Mouse (Mus musculus) kidney, postnatal 25 days (tissue): ENCODE measurements around the gene Agtr1a.

Source experiments
- DNase-seq, 2 experiments: peaks; one replicate each; pipeline ENCODE4 v3.0.0; 2021; ENCODE audit warnings: mixed read lengths in 2 of 2

Gene Agtr1a

GRCm38 (mm10) chr13:30364097-30364625, 27.9 kb downstream of the Agtr1a start:
- DNase-seq = peak in 1 of 2 experiments; percentile 18

GRCm38 (mm10) chr13:30364780-30365179, 28.5 kb downstream of the Agtr1a start:
- no peak for DNase-seq

- peak; percentile 46 to 69 for DNase-seq
These were observed 29.1 kb downstream of the Agtr1a start for GRCm38 (mm10) chr13:30365378-30365777.

- DNase-seq = no peak
These were observed 31.9 kb downstream of the Agtr1a start for GRCm38 (mm10) chr13:30368116-30368515.

DNA sequence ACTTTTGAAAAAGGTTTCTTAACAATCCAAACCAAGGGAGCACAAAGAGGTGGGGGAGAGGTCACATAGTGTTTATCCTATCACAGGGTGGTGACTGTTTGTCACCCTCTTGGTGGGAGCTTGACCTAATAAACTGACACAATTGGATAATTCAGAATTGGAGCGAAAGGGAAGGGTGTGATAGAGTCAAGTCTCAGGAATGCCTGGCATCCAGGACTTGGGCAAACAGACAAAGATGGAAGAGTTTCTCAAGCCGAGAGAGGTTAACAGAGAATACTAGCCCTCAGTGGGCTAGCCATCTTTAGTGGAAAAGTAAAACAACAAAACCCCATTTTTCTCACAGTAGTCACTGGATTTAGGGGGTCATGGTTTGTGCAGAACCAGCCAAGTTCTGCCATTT, 32.5 kb downstream of the Agtr1a start:
- no peak for DNase-seq

GRCm38 (mm10) chr13:30378868-30379267, 42.6 kb downstream of the Agtr1a start:
- no peak for DNase-seq

DNA sequence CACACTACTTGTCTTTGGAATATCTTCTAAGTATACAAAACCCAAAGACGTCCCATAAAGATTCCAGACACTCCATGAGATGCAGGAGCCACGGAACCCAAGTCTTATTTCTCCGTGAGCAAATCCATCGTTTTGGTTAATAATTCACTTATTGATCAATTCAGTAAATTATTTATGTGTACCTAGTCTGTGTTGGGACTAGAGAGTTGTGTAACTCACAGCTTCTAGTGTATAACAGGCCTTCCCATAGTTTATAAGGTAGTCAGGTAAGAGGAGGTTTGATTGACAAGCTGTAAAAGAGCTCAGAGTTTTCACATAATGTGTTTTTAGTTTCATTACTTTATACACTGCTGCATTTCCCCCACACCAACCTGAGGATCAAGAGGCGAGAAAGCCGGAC, 48.9 kb downstream of the Agtr1a start:
- DNase-seq = no peak

DNA sequence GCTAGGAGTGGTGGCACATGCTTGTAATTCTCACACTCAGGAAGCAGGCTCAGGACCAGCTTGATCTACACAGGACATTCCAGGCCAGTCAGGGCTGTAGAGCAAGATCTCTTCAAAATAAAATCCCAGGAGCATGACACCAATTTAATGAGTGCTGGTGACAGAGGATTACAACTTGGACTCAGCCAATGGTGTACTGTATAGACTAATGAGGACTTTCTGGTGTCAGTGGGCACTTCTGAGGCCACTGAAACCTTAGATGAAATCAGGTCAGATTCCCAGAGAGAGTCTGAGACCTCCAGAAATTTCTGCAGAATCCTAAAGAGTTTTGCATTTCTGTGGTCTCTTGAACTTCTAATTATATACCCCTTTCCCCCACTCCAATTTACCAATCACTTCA, 57.9 kb downstream of the Agtr1a start:
- DNase-seq = no peak

- peak in 1 of 2 experiments; percentile 29 for DNase-seq
These were observed 60.2 kb downstream of the Agtr1a start for GRCm38 (mm10) chr13:30396431-30396830.

DNA sequence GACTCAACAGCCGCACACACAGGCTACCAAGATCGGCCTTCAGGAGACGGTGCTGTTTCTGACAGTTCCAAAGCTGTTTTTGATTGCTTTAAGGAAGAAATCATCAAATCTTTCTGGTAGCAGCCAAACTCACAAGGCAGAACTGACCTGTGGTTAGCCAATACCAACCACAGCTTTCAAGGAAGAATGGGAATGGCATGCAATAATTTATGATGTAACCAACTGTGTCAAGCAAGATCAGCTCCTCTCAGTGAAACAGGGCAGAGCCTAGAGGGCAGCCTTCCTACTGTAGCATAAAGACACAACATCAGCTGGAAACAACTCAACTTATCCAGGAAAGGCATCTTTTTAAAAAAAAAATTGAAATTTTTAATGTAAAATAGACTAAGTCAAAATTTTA, 62.6 kb downstream of the Agtr1a start:
- no peak for DNase-seq

DNA sequence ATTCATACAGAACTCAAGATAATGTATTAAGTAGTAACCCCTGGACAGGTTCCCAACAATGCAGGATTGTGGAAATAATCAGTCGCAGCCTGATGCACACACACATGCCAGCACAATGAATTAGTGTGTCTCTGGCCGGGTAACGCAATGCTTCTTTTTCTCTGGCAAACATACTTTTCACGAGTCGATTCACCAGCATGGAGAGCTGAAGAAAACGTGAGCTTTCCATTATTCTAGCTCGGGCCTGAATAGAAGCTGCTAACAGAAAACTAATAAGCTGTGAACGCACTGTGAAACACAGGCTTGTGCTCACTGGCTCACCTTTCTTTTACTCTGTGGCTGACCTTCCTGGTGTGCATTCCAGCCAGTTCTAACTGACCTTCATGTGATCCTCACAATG, 64.4 kb downstream of the Agtr1a start:
- no peak for DNase-seq

DNA sequence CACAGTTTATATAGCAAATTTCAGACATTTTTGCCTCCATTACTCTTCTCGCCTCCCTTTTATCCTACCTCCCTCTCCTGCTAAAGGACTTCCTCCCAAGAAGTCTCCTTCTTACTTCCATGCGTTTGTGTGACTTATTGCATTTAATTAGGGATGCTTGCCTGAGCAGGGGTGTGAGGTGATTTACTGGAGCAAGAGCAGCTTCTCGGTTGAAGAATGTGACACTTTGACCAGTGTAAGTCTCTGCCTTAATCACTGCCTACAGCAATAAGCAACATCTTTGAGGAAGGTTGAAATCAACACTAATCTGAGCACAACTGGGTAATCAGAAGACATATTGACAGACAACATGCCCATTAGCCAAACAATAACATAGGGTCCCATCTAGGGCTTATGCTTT, 67.6 kb downstream of the Agtr1a start:
- no peak for DNase-seq

DNA sequence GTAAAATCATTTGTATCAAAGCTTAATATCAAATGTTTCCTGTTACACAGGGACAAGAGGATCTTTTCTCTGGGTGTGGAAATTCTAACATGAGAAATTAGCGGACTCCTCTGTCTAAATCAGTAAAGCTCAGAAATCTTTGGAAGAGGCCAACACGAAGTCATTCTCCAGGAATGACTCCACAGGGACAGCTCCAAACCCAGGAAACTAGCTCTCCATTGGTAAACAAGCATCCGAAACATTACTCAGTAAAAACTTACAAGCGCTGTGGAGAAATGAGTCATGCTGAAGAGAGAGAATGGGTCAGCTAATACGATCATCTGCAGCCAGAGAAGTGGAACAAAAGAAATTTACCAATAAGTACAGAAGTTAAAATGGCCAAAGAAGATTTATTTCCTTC, 82.4 kb downstream of the Agtr1a start:
- DNase-seq = no peak

- DNase-seq = no peak
These were observed 90.8 kb downstream of the Agtr1a start for GRCm38 (mm10) chr13:30427008-30427407.

GRCm38 (mm10) chr13:30427436-30427835, 91.2 kb downstream of the Agtr1a start:
- no peak for DNase-seq
